Mouse (Mus musculus) stomach, embryonic 15.5 days (tissue): ENCODE measurements around the gene Kif6. TPM values are rescaled to one million over a fixed set of nuclear protein-coding genes. Genes with fewer than 3 reads are reported as not detected.
A peak's percentile ranks its signal among the peaks of the same experiment; 100 is the strongest.

Source experiments
- ATAC-seq: fragments of 200-750 bp; cut with Nextera tagmentation; 2 replicates; pipeline ENCODE4 v1.8.0; 2017; ENCODE audit warnings: low read depth, moderate number of reproducible peaks, moderate TSS enrichment; ENCODE audit not compliant: insufficient read depth, low FRiP score
- H3K27ac ChIP-seq: fragments of 300-500 bp; sonication (generic); 2 replicates; pipeline ENCODE4 v1.5.1; 2015; ENCODE audit warnings: mild to moderate bottlenecking, inconsistent platforms
- H3K27me3 ChIP-seq: fragments of 300-500 bp; sonication (generic); replicated peaks from 2 replicates; pipeline ENCODE4 v1.6.1; 2015; ENCODE audit warnings: inconsistent platforms
- H3K36me3 ChIP-seq: fragments of 300-500 bp; sonication (generic); 2 replicates; pipeline ENCODE4 v1.6.1; 2015; ENCODE audit warnings: inconsistent platforms
- H3K4me1 ChIP-seq: fragments of 300-500 bp; sonication (generic); 2 replicates; pipeline ENCODE4 v1.6.1; 2015; ENCODE audit warnings: inconsistent platforms
- H3K4me2 ChIP-seq: fragments of 300-500 bp; sonication (generic); 2 replicates; pipeline ENCODE4 v1.6.1; 2015; ENCODE audit warnings: mild to moderate bottlenecking, inconsistent platforms
- H3K4me3 ChIP-seq: fragments of 300-500 bp; sonication (generic); replicated peaks from 2 replicates; pipeline ENCODE4 v1.5.1; 2015; ENCODE audit warnings: inconsistent platforms
- H3K9ac ChIP-seq: fragments of 300-500 bp; sonication (generic); 2 replicates; pipeline ENCODE4 v1.6.1; 2015; ENCODE audit warnings: inconsistent platforms
- H3K9me3 ChIP-seq: fragments of 300-500 bp; sonication (generic); 2 replicates; pipeline ENCODE4 v1.6.1; 2016; ENCODE audit warnings: inconsistent platforms
- WGBS: fragments of 180-500 bp; shearing (Covaris S2); methylation state at CpG from one replicate; pipeline ENCODE4 v1.1.7; 2015; 5-methylcytosine and 5-hydroxymethylcytosine counted together
- polyA plus RNA-seq: library from polyadenylated mRNA; unstranded; fragments of >200 nt; fragmentation: Nextera tagmentation; extraction: Ambion mirVana; gene quantifications from 2 replicates; pipeline ENCODE4 v1.2.1, GENCODE M21; 2015

Gene Kif6
- polyA plus RNA-seq, 1 experiment from 2014 or later = 1.9 TPM

DNA sequence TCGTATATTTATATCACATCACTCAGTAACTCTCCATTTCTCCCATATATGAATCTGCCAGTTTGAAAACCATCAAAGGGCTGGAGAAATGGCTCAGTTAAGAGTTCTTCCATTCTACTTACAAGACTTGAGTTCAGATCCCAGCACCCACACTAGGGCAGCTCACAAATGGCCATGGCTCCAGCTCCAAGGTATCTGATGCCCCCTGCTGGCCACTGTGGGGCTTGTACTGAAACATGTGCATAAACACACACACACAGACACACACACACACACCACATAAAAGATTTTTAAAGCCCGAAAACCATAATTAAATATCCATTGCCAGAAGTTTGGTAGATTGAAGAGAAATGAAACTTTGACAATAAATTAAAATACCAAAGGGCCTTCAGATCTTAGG is 111.3 kb downstream of the Kif6 start:
- ATAC-seq = no peak
- Histone ChIP-seq H3K36me3 (no peaks in the 10 kb centered on the region), H3K9me3 (no peaks in the 10 kb centered on the region), H3K4me2 (no peak overlapping the region), H3K4me3 (no peak overlapping the region), H3K27ac (no peak overlapping the region), H3K27me3 (no peaks in the 10 kb centered on the region), H3K9ac (no peak overlapping the region), H3K4me1 (no peaks in the 10 kb centered on the region)
- 90% methylated on average over 2 of the region's 2 CpGs for WGBS

DNA sequence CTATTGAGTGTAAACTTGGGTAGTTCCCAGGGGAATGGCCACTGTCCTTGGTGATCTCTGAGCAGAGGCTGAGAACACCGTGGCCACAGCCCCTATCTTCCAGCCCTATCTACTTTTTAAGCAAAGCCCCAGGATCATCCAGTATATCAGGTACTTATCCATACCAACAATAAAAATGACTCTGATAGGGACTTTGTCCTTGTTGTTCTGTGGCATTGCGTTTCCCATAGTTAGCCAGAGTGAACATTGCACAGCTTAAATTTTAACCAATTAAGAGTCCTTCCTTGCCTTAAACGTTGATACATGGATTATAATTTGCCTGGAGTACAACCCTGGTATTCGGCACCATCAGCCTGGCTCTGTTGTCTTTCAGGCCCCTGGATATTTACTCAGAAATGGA is 112.0 kb downstream of the Kif6 start:
- Histone ChIP-seq H3K4me2 (no peak overlapping the region), H3K27ac (peak overlapping the region; percentile 17), H3K36me3 (no peaks in the 10 kb centered on the region), H3K4me1 (no peaks in the 10 kb centered on the region), H3K9me3 (no peaks in the 10 kb centered on the region), H3K27me3 (no peaks in the 10 kb centered on the region), H3K9ac (no peak overlapping the region), H3K4me3 (no peak overlapping the region)
- WGBS = 55% methylated on average over 4 of the region's 4 CpGs
- ATAC-seq = no peak

DNA sequence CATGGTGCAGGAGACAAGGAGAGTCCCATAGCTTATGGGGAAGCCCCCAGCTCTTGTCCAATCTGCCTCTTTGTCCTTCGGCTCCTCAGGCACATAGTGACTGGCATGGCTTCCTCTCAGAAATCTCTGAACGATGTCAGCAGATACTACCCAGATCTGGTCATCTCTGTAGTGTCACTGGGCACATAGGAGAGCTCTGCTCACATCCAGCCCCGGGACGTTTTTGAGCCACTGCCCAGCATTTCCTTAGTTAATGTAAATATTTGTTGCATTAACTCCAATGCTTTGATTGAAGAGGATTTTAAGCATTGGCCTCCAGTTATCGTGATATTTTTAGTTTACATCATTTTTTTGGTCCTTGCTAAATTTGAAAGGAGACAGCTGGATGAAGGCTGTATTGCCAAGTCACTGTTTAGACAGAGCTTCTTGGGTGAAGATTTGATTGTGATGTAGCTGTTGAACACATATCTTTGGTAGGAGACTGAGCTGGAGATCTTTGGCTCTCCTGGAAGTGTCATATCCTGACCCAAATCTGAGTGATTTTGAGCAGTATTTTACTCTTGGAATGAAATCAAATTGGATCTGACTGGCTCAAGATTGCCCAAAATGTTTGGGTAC is 112.6 kb downstream of the Kif6 start:
- 34% methylated on average over 5 of the region's 5 CpGs for WGBS
- Histone ChIP-seq H3K27me3 (no peaks in the 10 kb centered on the region), H3K4me3 (no peak overlapping the region), H3K4me1 (no peaks in the 10 kb centered on the region), H3K4me2 (no peak overlapping the region), H3K9ac (no peak overlapping the region), H3K27ac (peak overlapping the region; percentile 48), H3K36me3 (no peaks in the 10 kb centered on the region), H3K9me3 (no peaks in the 10 kb centered on the region)
- ATAC-seq = no peak

DNA sequence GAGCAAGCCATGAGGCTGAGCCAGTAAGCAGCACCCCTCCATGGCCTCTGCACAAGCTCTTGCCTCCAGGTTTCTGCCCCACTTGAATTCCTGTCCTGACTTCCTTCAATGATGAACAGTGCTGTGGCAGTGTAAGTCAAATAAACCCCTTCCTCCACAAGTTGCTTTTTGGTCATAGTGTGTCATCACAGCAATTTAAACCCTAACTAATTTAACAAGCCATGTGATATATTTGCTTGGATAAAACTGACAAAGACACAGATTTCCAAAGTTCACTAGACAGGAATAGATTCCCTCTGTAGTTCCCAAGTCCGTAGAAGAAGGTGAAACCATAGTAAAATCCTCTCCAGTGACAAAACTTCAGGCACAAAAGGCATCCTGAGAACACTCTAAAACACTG is 114.9 kb downstream of the Kif6 start:
- ATAC-seq = no peak
- no peaks in the 10 kb centered on the region for H3K27me3 ChIP-seq
- no peaks in the 10 kb centered on the region for H3K9me3 ChIP-seq
- H3K4me1 ChIP-seq = no peaks in the 10 kb centered on the region
- H3K9ac ChIP-seq = no peak overlapping the region
- no peaks in the 10 kb centered on the region for H3K36me3 ChIP-seq
- no peak overlapping the region for H3K4me3 ChIP-seq
- WGBS = 78% methylated on average over 1 of the region's 1 CpGs
- H3K27ac ChIP-seq = no peak overlapping the region
- no peak overlapping the region for H3K4me2 ChIP-seq

DNA sequence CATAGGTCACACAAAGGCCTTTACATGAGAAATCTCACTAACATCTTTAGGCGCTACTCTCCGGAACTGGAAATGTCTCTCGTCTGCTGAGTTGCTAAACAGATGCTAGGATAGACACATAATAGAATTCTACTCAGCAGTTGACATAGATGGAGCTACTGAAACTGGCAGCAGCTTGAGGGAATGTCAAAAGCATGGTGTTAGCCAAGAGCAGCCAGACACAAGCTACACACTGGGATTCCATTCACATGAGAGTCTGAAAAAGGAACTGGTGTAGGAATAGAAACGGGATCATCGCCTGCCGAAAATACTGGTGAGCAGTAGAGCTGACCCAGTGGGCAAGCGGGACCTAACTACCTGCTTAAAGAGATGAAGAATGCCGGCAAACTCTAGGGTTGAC is 117.8 kb downstream of the Kif6 start:
- Histone ChIP-seq H3K27me3 (no peaks in the 10 kb centered on the region), H3K27ac (no peak overlapping the region), H3K4me1 (no peaks in the 10 kb centered on the region), H3K4me2 (no peak overlapping the region), H3K9ac (no peak overlapping the region), H3K4me3 (no peak overlapping the region), H3K9me3 (no peaks in the 10 kb centered on the region), H3K36me3 (no peaks in the 10 kb centered on the region)
- 88% methylated on average over 8 of the region's 8 CpGs for WGBS
- ATAC-seq = no peak

DNA sequence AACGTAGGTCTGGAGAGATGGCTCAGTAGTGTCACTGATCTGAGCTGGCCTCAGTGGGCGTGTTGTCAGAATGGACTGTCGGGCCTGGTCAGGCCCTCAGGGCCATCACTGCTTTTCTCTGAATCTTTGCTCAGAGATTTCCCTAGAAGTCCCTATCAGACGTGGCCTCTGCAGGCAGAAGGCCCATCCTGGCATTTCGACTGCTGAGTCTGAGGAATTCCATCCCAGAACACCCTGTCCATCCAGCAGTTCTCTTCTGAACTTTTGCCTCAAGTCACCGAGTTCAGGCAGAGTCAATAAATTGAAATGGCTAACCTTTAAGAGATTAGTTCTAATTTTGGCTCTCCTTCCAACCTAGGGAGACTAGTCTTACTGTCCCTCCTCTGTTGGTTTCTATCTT is 119.1 kb downstream of the Kif6 start:
- Histone ChIP-seq H3K9ac (no peak overlapping the region), H3K4me1 (0 out of 2 replicates have a peak, but pooled peaks cover 5% of the 10 kb centered on the region), H3K9me3 (no peaks in the 10 kb centered on the region), H3K36me3 (no peaks in the 10 kb centered on the region), H3K27ac (no peak overlapping the region), H3K4me2 (no peak overlapping the region), H3K4me3 (no peak overlapping the region), H3K27me3 (no peaks in the 10 kb centered on the region)
- WGBS = 76% methylated on average over 6 of the region's 6 CpGs
- ATAC-seq = no peak

DNA sequence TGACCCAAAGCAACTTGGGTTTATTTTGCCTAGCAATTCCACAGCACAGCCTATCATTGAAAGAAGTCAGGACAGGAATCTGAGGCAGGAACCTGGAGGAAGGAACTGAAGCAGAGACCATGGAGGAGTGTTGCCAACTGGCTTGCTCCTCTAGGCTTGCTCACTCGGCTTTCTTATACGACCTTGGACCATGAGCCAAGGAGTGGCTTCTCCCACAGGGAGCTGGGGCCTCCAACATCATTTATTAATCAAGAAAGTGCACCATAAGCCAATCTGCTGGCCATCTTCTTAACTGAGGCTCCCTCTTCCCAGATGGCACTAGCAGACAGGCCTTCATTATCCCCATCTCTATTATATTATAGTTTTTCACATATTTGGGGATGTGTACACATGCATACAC is 119.8 kb downstream of the Kif6 start:
- Histone ChIP-seq H3K4me3 (no peak overlapping the region), H3K27ac (no peak overlapping the region), H3K36me3 (no peaks in the 10 kb centered on the region), H3K4me2 (no peak overlapping the region), H3K27me3 (no peaks in the 10 kb centered on the region), H3K9ac (no peak overlapping the region), H3K9me3 (no peaks in the 10 kb centered on the region), H3K4me1 (0 out of 2 replicates have a peak, but pooled peaks cover 5% of the 10 kb centered on the region)
- no peak for ATAC-seq
- 90% methylated on average over 2 of the region's 2 CpGs for WGBS

DNA sequence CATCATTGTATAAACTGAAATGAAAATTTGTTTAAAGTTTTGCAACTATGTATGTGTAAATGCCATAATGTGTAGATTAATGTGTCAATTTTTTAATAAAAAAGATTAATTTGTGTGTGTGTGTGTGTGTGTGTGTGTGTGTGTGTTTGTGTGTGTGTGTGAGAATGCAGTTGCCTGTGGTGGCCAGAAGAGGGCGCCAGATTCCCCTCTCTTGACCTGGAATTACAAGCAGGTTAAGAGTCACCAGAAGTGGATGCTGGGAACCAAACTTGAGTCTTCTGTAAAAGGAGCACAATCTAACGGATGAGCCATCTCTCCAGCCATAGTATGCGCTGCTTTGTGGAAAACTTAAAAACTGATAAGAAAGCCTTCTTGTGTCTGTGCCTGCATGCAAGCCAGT is 121.4 kb downstream of the Kif6 start:
- Histone ChIP-seq H3K9ac (no peak overlapping the region), H3K4me2 (no peak overlapping the region), H3K27ac (no peak overlapping the region), H3K27me3 (no peaks in the 10 kb centered on the region), H3K4me3 (no peak overlapping the region), H3K9me3 (no peaks in the 10 kb centered on the region), H3K4me1 (0 out of 2 replicates have a peak, but pooled peaks cover 5% of the 10 kb centered on the region), H3K36me3 (no peaks in the 10 kb centered on the region)
- no peak for ATAC-seq
- WGBS = 75% methylated on average over 3 of the region's 3 CpGs

DNA sequence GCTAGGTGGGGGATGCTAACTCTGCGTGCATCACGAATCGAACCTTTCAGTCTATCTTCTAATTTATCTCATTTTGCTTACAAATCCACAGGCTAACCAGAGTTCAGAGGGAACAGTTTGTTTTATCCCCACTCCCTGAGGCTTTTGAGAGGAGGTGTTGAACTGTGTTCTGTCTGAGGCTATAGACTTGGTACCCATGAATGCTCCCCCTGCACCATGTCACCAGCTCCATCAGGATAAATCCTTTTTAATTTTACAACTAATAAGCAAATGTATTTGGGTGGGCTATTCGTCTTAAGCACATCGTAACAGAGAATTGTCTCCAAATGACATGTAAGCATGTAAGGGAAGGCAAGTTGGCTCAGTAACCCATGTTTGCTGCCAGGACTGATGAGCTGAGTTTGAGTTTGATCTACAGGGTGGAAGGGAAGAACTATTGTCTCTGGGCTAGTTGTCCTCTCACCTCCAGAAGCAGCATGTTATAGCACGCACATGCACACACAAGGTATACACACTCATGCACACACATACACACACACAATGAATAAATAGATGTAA is 122.4 kb downstream of the Kif6 start:
- Histone ChIP-seq H3K9me3 (no peaks in the 10 kb centered on the region), H3K9ac (no peak overlapping the region), H3K36me3 (no peaks in the 10 kb centered on the region), H3K4me2 (no peak overlapping the region), H3K27ac (no peak overlapping the region), H3K4me3 (no peak overlapping the region), H3K4me1 (0 out of 2 replicates have a peak, but pooled peaks cover 5% of the 10 kb centered on the region), H3K27me3 (no peaks in the 10 kb centered on the region)
- WGBS = 82% methylated on average over 6 of the region's 6 CpGs
- no peak for ATAC-seq

DNA sequence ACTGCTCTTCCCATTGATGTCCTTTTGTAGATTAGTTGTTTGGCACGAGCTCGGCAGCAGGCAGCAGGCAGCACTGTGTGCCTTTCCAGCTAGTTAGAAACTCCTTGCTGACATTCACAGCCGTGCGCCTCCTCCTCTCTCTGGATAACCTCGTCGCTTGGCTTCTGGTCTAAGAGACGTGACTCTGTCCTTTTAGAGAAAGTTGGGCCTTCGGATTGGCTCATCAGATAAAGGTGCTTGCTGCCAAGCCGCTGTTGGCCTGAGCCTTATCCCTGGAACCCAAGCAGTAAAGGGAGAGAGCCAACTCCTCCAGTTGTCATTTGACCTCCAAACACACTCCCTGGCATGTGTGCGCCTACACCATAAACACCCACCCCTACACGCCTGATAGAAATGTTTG is 123.4 kb downstream of the Kif6 start:
- Histone ChIP-seq H3K27me3 (no peaks in the 10 kb centered on the region), H3K36me3 (no peaks in the 10 kb centered on the region), H3K27ac (no peak overlapping the region), H3K9ac (no peak overlapping the region), H3K4me3 (no peak overlapping the region), H3K9me3 (no peaks in the 10 kb centered on the region), H3K4me2 (no peak overlapping the region), H3K4me1 (0 out of 2 replicates have a peak, but pooled peaks cover 5% of the 10 kb centered on the region)
- ATAC-seq = no peak; the same call in 1 of the 2 replicates
- 49% methylated on average over 11 of the region's 11 CpGs for WGBS

DNA sequence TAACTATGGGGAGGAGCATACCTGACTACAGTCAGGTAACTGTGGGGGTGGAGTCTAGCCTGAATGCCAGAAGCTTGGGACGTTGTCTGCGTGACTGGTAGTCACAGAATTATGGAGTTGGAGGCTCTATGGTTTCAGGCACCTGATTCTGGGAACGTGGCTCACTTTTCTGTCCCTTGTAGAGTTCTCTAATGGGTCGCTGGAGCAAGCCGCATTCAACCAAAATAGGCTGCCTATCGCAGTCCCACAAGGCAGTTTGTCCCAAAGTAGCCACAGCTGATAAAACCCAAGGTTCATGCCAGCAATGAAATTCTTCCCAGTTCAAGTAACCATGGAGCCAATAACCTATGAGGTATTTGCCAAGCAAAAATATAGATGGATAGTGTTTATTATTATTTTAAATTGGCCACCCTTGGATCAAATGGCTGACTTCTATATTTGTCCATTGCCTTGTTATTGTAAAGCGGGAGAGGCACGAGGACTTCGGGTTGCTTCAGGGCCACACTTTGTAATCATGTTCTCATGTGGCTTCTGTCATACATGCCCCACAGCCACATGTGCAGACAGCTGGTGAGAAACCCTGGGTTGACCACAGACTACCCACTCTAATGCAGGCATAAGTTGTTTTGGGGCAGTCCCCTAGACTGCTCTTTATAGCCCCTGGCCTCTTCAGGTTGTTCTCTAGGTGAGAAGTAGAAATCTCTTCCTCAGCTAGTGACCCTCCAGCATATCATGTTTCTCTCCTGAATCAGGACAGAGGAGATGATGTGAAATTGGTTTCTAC is 125.2 kb downstream of the Kif6 start:
- no peak for ATAC-seq
- Histone ChIP-seq H3K36me3 (no peaks in the 10 kb centered on the region), H3K4me2 (no peak overlapping the region), H3K27me3 (no peaks in the 10 kb centered on the region), H3K4me3 (no peak overlapping the region), H3K9me3 (no peaks in the 10 kb centered on the region), H3K27ac (no peak overlapping the region), H3K4me1 (0 out of 2 replicates have a peak, but pooled peaks cover 5% of the 10 kb centered on the region), H3K9ac (no peak overlapping the region)
- WGBS = 85% methylated on average over 9 of the region's 9 CpGs

DNA sequence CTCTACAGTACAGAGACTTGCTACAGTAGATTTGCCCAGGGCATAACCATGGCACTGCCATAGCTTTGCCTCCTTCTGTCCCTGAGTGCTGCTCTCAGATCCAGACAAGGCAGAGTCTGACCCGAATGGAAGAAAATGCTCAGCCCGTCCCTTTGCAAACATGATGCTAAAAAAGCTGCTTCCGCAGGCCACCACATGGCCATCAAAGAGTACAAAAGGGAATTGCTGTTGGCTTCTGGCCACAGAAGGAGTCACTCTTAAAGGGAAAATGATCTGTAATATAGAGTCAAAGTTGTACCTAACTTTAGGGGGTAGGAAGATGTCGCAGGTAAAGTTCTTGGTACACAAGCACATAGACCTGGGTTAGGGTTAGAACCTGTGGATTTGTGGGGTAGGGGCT is 126.2 kb downstream of the Kif6 start:
- no peak overlapping the region for H3K9ac ChIP-seq
- no peak overlapping the region for H3K4me2 ChIP-seq
- no peaks in the 10 kb centered on the region for H3K36me3 ChIP-seq
- H3K27ac ChIP-seq = no peak overlapping the region
- H3K4me1 ChIP-seq = 0 out of 2 replicates have a peak, but pooled peaks cover 5% of the 10 kb centered on the region
- 81% methylated on average over 4 of the region's 4 CpGs for WGBS
- H3K27me3 ChIP-seq = no peaks in the 10 kb centered on the region
- no peaks in the 10 kb centered on the region for H3K9me3 ChIP-seq
- ATAC-seq = no peak
- no peak overlapping the region for H3K4me3 ChIP-seq
